Mouse (Mus musculus): ENCODE results near the gene Cfap74. TPM values are rescaled to one million over a fixed set of nuclear protein-coding genes. Genes with fewer than 3 reads are reported as not detected.

The Cfap74 gene
- polyA plus RNA-seq, 1 experiment: 21.9 TPM

DNA sequence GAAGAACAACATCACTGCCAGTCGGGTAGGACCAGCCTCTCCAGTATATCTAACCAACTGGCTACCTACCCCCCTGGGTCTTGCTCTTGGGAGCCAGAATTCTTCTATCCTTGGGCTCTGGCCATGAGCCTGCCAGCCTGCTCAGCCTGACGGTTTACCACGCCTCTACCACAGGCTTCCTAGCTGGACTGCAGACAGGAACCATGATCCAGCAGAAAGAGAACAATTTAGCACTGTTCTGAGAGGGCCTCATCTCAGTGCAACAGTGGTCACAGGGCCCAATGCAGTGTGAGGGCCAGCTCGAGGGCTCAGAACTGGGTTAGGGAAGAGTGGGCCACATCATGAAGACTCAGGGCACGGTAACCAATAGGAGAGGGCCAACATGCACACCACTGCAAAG, 15.0 kb downstream of the Cfap74 start:
- Histone ChIP-seq H3K4me1 (ENCODE audit: control insufficient read depth, insufficient read depth, low read length) (no peaks in the 10 kb centered on the region), H3K4me3 (ENCODE audit: insufficient read depth, low read length) (no peak overlapping the region), H3K27ac (ENCODE audit: insufficient read depth, low read length) (no peak overlapping the region)
- TF ChIP-seq POLR2A (IDR thresholded peaks at IDR 0.05; ENCODE audit: extremely low read depth, insufficient read depth, low read length): no peak

DNA sequence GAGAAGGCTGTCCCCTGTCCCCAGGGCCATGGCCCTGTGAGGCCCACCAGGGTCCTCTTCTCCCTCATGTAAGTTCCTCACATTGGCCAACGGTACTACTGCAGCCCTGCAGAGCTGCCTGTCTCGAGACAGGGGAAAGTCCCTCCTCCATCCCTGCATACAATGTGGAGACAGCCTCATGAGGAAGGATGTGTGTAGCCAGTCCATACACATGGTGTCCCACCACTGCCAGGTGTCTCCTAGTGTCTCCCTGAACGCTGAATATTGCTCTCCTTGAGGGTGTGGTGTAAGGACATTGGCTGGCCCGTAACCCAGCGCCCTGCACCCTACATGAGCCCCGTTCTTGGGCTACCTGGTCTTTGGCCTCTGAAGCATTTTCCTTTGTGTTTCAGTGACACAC, 17.3 kb downstream of the Cfap74 start:
- no peak overlapping the region for H3K27ac ChIP-seq (ENCODE audit: insufficient read depth, low read length)
- TF ChIP-seq POLR2A (IDR thresholded peaks at IDR 0.05; ENCODE audit: extremely low read depth, insufficient read depth, low read length): no peak

GRCm38 (mm10) chr4:155428442-155428841, 19.5 kb downstream of the Cfap74 start:
- TF ChIP-seq POLR2A (IDR thresholded peaks at IDR 0.05; ENCODE audit: extremely low read depth, insufficient read depth, low read length): no peak
- no peak for TF ChIP-seq CTCF (IDR thresholded peaks at IDR 0.05; ENCODE audit: extremely low read depth, insufficient read depth, low read length)

More for the DNA sequence above, 17.3 kb downstream of the Cfap74 start:
- H3K4me3 ChIP-seq (ENCODE audit: insufficient read depth, low read length): no peak overlapping the region
- H3K4me1 ChIP-seq (ENCODE audit: control insufficient read depth, insufficient read depth, low read length): no peaks in the 10 kb centered on the region

DNA sequence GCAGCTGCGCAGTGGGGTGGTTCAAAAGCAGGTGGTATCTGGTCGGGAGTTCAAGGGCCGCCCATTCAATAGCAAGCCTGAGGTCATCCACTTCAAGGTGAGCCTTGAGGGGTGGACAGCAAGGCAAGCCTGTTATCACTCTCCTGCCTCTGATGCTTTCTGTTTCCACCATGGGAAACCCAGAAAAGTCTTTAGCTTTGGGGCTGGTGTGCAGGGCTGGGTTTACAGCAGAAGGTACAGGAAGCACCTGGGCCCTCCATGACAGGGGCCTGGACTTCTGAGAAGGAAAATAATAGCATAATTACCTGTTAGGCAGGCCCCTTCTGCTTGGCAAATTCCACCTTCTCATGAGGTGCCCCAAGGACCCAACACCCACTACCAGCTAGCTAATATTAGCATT, 20.2 kb downstream of the Cfap74 start:
- no peak overlapping the region for H3K27ac ChIP-seq (ENCODE audit: insufficient read depth, low read length)
- TF ChIP-seq CTCF (IDR thresholded peaks at IDR 0.05; ENCODE audit: extremely low read depth, insufficient read depth, low read length): no peak
- TF ChIP-seq POLR2A (IDR thresholded peaks at IDR 0.05; ENCODE audit: extremely low read depth, insufficient read depth, low read length): no peak
- H3K4me3 ChIP-seq (ENCODE audit: insufficient read depth, low read length): no peak overlapping the region
- no peaks in the 10 kb centered on the region for H3K4me1 ChIP-seq (ENCODE audit: control insufficient read depth, insufficient read depth, low read length)

More at GRCm38 (mm10) chr4:155428442-155428841, 19.5 kb downstream of the Cfap74 start:
- no peaks in the 10 kb centered on the region for H3K4me1 ChIP-seq (ENCODE audit: control insufficient read depth, insufficient read depth, low read length)
- no peak overlapping the region for H3K4me3 ChIP-seq (ENCODE audit: insufficient read depth, low read length)
- no peak overlapping the region for H3K27ac ChIP-seq (ENCODE audit: insufficient read depth, low read length)

- no peaks in the 10 kb centered on the region for H3K4me1 ChIP-seq (ENCODE audit: control insufficient read depth, insufficient read depth, low read length)
- H3K27ac ChIP-seq (ENCODE audit: insufficient read depth, low read length): peak overlapping the region; percentile 82; the same call in 1 of the 2 replicates
- H3K4me3 ChIP-seq (ENCODE audit: insufficient read depth, low read length): no peak overlapping the region
- TF ChIP-seq CTCF (IDR thresholded peaks at IDR 0.05; ENCODE audit: extremely low read depth, insufficient read depth, low read length) (no peak), POLR2A (IDR thresholded peaks at IDR 0.05; ENCODE audit: extremely low read depth, insufficient read depth, low read length) (no peak)
Observed at GRCm38 (mm10) chr4:155432358-155432757, 23.4 kb downstream of the Cfap74 start.

GRCm38 (mm10) chr4:155433993-155434392, 25.0 kb downstream of the Cfap74 start:
- H3K4me1 ChIP-seq (ENCODE audit: control insufficient read depth, insufficient read depth, low read length): no peaks in the 10 kb centered on the region
- no peak overlapping the region for H3K4me3 ChIP-seq (ENCODE audit: insufficient read depth, low read length)
- TF ChIP-seq POLR2A (IDR thresholded peaks at IDR 0.05; ENCODE audit: extremely low read depth, insufficient read depth, low read length): no peak
- TF ChIP-seq CTCF (IDR thresholded peaks at IDR 0.05; ENCODE audit: extremely low read depth, insufficient read depth, low read length): no peak
- H3K27ac ChIP-seq (ENCODE audit: insufficient read depth, low read length): no peak overlapping the region

GRCm38 (mm10) chr4:155442808-155443207, 33.8 kb downstream of the Cfap74 start:
- Histone ChIP-seq H3K4me3 (ENCODE audit: insufficient read depth, low read length) (no peak overlapping the region), H3K27ac (ENCODE audit: insufficient read depth, low read length) (no peak overlapping the region), H3K4me1 (ENCODE audit: control insufficient read depth, insufficient read depth, low read length) (no peaks in the 10 kb centered on the region)
- no peak for TF ChIP-seq POLR2A (IDR thresholded peaks at IDR 0.05; ENCODE audit: extremely low read depth, insufficient read depth, low read length)

- TF ChIP-seq POLR2A (IDR thresholded peaks at IDR 0.05; ENCODE audit: extremely low read depth, insufficient read depth, low read length) (no peak), CTCF (IDR thresholded peaks at IDR 0.05; ENCODE audit: extremely low read depth, insufficient read depth, low read length) (no peak)
Observed at GRCm38 (mm10) chr4:155451597-155451996, 42.6 kb downstream of the Cfap74 start.

DNA sequence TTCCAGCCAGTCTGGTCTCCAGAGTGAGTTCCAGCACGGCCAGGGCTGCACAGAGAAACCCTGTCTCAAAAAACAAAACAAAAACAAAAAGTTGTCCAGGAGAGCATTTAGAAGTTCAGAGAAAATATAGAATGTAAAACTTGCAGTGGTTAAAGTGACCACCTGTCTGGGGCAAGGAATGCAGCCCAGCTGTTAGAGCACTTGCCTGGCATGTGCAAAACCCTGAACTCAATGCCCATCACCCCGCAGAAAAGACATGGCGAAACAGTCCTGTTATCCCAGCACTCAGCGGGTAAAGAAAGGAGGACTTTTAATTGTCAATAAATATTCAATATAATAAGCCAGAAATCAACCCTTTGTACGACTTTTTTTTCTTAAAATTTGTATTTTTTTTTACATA, 49.6 kb downstream of the Cfap74 start:
- no peak overlapping the region for H3K27ac ChIP-seq (ENCODE audit: insufficient read depth, low read length)
- no peak overlapping the region for H3K4me3 ChIP-seq (ENCODE audit: insufficient read depth, low read length)
- TF ChIP-seq CTCF (IDR thresholded peaks at IDR 0.05; ENCODE audit: extremely low read depth, insufficient read depth, low read length) (no peak), POLR2A (IDR thresholded peaks at IDR 0.05; ENCODE audit: extremely low read depth, insufficient read depth, low read length) (no peak)
- no peaks in the 10 kb centered on the region for H3K4me1 ChIP-seq (ENCODE audit: control insufficient read depth, insufficient read depth, low read length)

More at GRCm38 (mm10) chr4:155451597-155451996, 42.6 kb downstream of the Cfap74 start:
- H3K4me3 ChIP-seq (ENCODE audit: insufficient read depth, low read length): no peak overlapping the region
- H3K4me1 ChIP-seq (ENCODE audit: control insufficient read depth, insufficient read depth, low read length): no peaks in the 10 kb centered on the region
- H3K27ac ChIP-seq (ENCODE audit: insufficient read depth, low read length): no peak overlapping the region

GRCm38 (mm10) chr4:155463050-155463449, 54.1 kb downstream of the Cfap74 start:
- Histone ChIP-seq H3K27ac (ENCODE audit: insufficient read depth, low read length) (no peak overlapping the region), H3K4me1 (ENCODE audit: control insufficient read depth, insufficient read depth, low read length) (no peaks in the 10 kb centered on the region), H3K4me3 (ENCODE audit: insufficient read depth, low read length) (no peak overlapping the region)
- TF ChIP-seq CTCF (IDR thresholded peaks at IDR 0.05; ENCODE audit: extremely low read depth, insufficient read depth, low read length): no peak
- TF ChIP-seq POLR2A (IDR thresholded peaks at IDR 0.05; ENCODE audit: extremely low read depth, insufficient read depth, low read length): no peak

- Histone ChIP-seq H3K27ac (ENCODE audit: insufficient read depth, low read length) (no peak overlapping the region), H3K4me1 (ENCODE audit: control insufficient read depth, insufficient read depth, low read length) (no peaks in the 10 kb centered on the region), H3K4me3 (ENCODE audit: insufficient read depth, low read length) (no peak overlapping the region)
- TF ChIP-seq CTCF (IDR thresholded peaks at IDR 0.05; ENCODE audit: extremely low read depth, insufficient read depth, low read length) (no peak), POLR2A (IDR thresholded peaks at IDR 0.05; ENCODE audit: extremely low read depth, insufficient read depth, low read length) (no peak)
Observed at GRCm38 (mm10) chr4:155463611-155464010, 54.6 kb downstream of the Cfap74 start.
